Mouse (Mus musculus) monocyte, adult 2 months (primary cell): Measurements from ENCODE around the gene Hic1.

Source experiments
- DNase-seq, 2 experiments: peaks; one replicate each; pipeline ENCODE4 v3.0.0; 2022; ENCODE audit warnings: low spot score in 2 of 2, low read depth in 1 of 2

Hic1 gene

GRCm38 (mm10) chr11:75152603-75153557 lies 16.4 kb downstream of the Hic1 start:
- DNase-seq = peak in 1 of 2 experiments; percentile 71

DNA sequence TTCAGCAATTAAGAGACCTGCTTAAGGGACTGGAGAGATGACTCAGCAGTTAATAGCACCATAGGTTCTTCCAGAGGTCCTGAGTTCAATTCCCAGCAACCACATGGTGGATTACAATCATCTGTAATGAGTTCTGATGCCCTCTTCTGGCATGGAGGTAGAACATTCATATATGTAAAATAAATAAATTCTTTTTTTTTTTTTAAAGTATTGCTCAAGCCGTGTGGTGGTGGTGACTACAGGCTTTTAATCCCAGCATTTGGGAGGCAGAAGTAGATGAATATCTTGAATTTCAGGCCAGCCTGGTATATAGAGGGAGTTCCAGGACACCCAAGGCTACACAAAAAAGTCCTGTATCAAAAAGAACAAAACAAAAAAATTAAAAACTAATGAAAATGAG lies 19.0 kb downstream of the Hic1 start:
- no peak for DNase-seq

- DNase-seq = no peak
Measured at GRCm38 (mm10) chr11:75148332-75149035, 20.8 kb downstream of the Hic1 start.

DNA sequence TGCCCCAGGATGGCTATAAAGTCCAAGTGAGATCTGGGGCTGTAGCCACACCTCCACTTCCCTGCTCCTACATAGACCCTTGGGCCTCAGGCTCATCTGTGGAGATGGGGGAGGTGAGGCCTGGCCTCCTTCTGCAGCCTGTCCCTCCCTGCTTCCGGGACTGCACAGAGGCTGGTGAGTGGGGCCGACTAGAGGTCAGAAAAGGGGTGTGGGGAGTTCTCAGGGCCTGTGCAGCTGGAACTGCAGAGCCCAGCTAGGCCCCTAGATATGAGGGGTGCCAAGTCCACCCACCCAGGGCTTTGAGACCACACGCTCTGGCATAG lies 21.5 kb downstream of the Hic1 start:
- no peak for DNase-seq

DNA sequence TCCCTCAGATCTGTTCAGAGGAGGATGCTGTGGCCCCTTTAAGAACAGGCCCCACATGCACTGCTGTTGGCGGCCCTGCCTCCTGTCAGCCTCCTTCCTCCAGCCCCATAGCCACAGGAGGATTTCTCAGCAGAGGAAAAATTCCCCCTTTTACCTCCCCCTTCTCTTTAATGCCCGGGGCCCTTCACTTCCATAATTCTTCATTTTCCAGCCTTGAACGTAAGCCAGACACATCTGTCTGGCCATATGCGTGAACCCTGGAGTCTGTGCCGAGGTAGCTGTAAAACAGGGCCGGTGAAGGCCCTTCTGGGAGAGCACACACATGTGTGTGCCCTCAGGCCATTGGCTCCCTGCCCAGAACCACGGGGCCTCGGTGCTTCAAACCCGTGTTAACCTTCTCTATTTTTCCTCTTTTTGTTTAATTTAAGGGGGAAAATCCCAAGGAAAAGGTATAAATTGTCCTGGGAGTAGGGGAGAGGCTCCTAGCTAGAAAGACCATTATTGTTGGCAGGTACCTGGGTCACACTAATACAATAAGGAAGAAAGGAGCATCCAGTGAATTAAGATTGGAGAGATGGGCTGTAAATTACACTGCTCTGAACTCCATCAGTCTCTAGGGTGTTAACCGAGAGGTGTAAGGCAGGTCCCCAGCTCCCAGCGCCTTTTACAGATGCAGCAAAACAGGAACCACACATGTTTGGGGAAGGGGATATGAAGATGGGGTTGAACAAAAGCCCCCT lies 22.0 kb downstream of the Hic1 start:
- no peak for DNase-seq

GRCm38 (mm10) chr11:75145841-75146240 lies 23.5 kb downstream of the Hic1 start:
- no peak for DNase-seq

DNA sequence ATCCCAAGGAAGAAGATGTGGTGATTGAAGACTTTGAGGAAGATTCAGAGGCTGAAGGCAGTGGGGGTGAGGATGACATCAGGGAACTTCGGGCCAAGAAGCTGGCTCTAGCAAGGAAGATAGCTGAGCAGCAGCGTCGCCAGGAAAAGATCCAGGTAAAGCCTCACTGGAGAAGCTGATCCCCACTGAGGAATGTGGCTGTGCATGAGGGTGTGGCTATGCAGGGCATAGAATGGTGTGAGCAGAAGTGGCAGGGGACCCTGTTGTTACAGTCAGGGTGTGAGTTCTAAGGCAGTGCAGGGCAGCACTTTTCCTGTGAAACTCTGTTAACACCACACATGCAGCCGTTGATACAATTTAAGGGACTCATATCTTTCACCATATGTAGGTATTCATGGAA lies 26.6 kb downstream of the Hic1 start:
- no peak for DNase-seq

DNA sequence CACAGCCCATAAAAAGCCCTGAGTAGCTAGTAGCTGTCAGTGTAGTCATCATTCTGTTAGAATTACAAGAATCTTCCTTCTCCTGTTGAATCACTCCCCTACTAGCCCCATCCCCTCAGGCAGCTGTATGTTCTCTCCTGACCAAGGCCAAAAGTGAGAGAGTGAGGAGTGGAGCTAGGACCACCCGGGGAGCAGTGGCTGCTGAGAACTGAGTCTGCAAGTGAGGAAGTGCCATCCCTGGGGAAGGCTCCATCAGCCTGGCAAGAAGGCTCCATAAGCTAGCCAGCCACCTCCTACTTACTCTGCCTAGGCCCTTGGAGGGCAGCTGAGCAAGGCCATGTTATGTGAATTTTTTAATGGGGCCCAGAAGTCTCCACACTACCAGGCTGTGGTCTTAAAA lies 27.4 kb downstream of the Hic1 start:
- no peak for DNase-seq

DNA sequence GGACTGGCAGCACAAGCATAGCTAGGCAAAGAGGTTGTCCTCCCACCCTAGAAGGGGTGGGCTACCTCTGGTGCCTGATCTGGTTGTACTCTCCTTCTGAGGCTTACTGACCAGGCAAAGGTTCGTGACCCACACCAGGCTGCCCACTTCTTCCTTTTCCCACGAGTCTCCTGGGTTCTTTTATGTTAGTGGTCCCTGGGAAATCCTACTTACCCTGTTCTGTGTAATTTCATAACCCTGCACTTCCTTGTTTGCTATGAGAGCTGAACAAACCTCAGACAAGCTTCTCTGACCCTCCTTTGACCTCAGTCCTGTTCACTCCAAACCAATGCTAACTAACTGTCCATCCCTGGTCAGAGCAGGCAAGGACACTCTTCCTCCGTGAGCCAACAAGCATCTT lies 28.3 kb downstream of the Hic1 start:
- DNase-seq = peak in 1 of 2 experiments; percentile 56

GRCm38 (mm10) chr11:75140431-75140830 lies 28.9 kb downstream of the Hic1 start:
- DNase-seq = no peak

GRCm38 (mm10) chr11:75139122-75139963 lies 30.0 kb downstream of the Hic1 start:
- no peak for DNase-seq

- peak; percentile 70 to 75 for DNase-seq
Measured at GRCm38 (mm10) chr11:75136666-75137398, 32.5 kb downstream of the Hic1 start.

DNA sequence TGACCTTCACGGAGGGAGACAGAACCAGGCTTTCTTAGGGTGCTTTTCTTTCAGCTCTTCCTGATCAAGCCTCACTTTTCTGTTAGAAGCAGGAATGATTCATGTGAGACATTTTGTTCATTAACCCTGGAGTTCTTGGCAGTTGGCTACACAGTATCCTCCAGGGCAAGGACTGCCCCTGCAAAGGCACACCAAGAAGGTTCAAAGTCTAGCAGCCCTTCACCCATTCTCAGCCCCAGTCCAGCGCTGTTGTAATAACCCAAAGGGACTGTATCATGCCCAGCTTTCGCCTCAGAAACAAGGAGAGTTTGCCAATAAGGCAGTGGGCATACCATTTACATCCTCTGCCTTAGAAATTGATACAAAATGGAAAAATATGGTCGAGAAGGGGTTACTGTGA lies 34.0 kb downstream of the Hic1 start:
- DNase-seq = no peak

DNA sequence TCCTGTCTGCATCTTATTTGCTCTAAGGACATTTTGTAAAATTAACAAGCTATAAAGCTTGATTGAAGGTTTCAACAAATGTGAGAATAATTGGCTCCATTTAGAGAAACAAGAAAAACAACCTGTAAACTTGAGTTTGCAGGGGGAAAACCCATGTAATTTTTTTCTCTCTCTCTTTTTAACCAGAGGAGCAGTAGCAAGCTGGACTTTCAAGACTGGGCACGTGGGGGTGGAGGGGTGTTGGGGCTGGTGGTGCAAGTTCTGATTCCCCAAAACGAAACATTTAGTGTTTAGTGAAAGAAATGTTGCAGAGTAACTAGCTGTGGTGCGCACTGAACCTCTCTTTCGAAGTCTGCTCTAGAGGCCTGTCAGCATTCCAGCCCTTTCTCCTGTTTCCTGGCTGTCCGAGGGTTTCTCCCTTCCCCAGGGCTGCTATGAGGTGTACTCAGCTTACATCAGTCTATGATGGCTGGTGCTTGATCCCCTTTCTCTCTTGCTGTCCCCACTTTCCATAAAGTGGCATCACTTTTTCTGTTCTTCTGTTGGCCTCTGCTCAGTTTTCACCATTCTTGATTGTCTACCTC lies 34.7 kb downstream of the Hic1 start:
- no peak for DNase-seq

GRCm38 (mm10) chr11:75133951-75134350 lies 35.4 kb downstream of the Hic1 start:
- DNase-seq = no peak

- no peak for DNase-seq
Measured at GRCm38 (mm10) chr11:75133391-75133790, 35.9 kb downstream of the Hic1 start.

GRCm38 (mm10) chr11:75132278-75132677 lies 37.0 kb downstream of the Hic1 start:
- no peak for DNase-seq

DNA sequence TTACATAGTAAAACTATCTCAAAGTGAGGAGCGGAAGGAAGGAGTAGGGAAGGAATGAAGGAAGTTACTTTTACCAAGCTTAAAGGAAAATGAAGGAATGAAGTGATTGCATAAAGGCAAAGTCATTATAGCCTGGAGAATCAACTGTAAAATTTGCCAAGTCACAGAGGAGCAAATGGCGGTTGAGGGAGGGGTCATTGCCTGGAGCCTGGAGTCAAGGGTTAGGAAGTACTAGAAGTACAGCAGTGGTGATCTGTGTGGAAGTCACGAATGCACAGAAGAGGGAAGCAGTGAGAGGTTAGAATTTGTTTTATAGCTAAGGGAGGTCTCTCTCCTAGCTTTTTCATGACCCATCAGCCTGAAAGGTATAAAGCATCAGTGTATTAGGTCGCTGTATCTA lies 38.0 kb downstream of the Hic1 start:
- DNase-seq = no peak

GRCm38 (mm10) chr11:75129481-75129880 lies 39.8 kb downstream of the Hic1 start:
- DNase-seq = no peak

GRCm38 (mm10) chr11:75126384-75126783 lies 42.9 kb downstream of the Hic1 start:
- DNase-seq = no peak
